Mouse (Mus musculus): ENCODE results near the gene Sox6.

The Sox6 gene

GRCm38 (mm10) chr7:115891482-115891881, 147.1 kb downstream of the Sox6 start:
- no peak for DNase-seq (ENCODE audit: low read depth)

GRCm38 (mm10) chr7:115889926-115890325, 148.7 kb downstream of the Sox6 start:
- DNase-seq (ENCODE audit: low read depth) = no peak

- DNase-seq (ENCODE audit: low read depth) = no peak
These were observed 150.0 kb downstream of the Sox6 start for GRCm38 (mm10) chr7:115888561-115888960.

GRCm38 (mm10) chr7:115888120-115888519, 150.5 kb downstream of the Sox6 start:
- no peak for DNase-seq (ENCODE audit: low read depth)

- no peak for DNase-seq (ENCODE audit: low read depth)
These were observed 165.7 kb downstream of the Sox6 start for GRCm38 (mm10) chr7:115872903-115873302.

- no peak for DNase-seq (ENCODE audit: low read depth)
These were observed 170.1 kb downstream of the Sox6 start for GRCm38 (mm10) chr7:115868504-115868903.

- DNase-seq (ENCODE audit: low read depth) = no peak
These were observed 170.9 kb downstream of the Sox6 start for GRCm38 (mm10) chr7:115867518-115868270.

GRCm38 (mm10) chr7:115866698-115867500, 171.7 kb downstream of the Sox6 start:
- no peak for DNase-seq (ENCODE audit: low read depth)

GRCm38 (mm10) chr7:115865979-115866697, 172.5 kb downstream of the Sox6 start:
- no peak for DNase-seq (ENCODE audit: low read depth)

GRCm38 (mm10) chr7:115865231-115865630, 173.4 kb downstream of the Sox6 start:
- no peak for DNase-seq (ENCODE audit: low read depth)

DNA sequence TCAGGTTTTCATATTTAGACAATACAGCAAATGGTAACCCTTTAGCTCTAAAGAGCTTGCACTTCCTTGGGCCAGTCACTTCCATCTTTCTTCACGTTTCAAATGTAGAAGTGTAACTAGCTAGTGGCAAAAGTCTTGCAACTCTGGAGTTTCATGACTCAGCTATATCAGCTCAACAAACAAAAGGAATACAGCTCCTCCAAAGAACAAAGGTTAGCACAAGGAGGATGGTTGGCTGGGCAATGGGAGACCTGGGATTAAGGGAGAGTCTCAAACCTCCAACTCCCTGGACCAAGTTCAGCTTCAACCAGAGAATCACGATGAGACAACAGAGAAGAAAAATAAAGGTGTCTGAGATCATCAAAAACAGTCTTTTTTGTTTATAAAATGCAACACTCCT, 174.2 kb downstream of the Sox6 start:
- no peak for DNase-seq (ENCODE audit: low read depth)

- no peak for DNase-seq (ENCODE audit: low read depth)
These were observed 178.8 kb downstream of the Sox6 start for GRCm38 (mm10) chr7:115859691-115860401.

DNA sequence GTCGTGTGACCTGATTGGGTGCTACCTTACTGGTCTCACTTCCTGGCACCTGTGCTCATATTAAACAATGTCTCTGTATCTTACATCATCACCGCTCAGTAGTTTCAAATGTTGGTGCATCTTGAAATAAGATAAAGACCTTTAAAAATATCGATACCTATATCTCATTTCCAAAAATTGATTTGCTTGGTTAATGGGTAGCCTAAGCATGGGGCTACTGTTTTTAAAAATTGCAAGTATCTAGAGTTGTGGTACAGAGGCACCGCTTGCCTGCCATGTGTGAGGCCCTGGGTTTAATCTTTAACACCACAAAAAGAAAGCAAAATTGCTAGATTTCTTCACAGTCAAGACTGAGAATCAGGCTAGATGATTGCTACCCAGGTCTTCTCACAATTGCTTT, 187.5 kb downstream of the Sox6 start:
- DNase-seq (ENCODE audit: low read depth) = no peak

- no peak for DNase-seq (ENCODE audit: low read depth)
These were observed 192.7 kb downstream of the Sox6 start for GRCm38 (mm10) chr7:115845791-115846366.

GRCm38 (mm10) chr7:115844910-115845309, 193.7 kb downstream of the Sox6 start:
- no peak for DNase-seq (ENCODE audit: low read depth)

- peak; percentile 46 for DNase-seq (ENCODE audit: low read depth)
These were observed 194.2 kb downstream of the Sox6 start for GRCm38 (mm10) chr7:115844431-115844830.

DNA sequence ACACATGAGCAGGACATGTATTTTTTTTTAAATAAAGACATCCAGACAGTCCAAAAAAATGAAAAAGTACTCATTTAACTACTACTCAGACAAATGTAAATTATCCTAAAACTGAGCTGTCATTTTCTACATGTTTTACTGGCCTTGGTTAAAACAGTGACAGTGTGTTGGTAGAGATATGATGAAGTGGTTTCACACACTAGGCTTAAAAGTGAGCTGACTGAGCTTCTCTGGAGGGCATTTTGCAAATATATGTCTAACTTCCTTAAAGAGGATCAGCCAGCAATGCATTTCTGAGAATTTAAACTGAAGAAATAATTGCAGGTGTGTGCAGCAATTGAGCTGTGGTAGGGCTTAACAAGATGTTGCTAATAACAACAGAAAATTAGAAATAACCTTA, 196.3 kb downstream of the Sox6 start:
- no peak for DNase-seq (ENCODE audit: low read depth)

GRCm38 (mm10) chr7:115840613-115841012, 198.0 kb downstream of the Sox6 start:
- DNase-seq (ENCODE audit: low read depth) = no peak

GRCm38 (mm10) chr7:115835005-115835404, 203.6 kb downstream of the Sox6 start:
- DNase-seq (ENCODE audit: low read depth) = no peak

- no peak for DNase-seq (ENCODE audit: low read depth)
These were observed 204.9 kb downstream of the Sox6 start for GRCm38 (mm10) chr7:115833701-115834100.
